ENCODE assay signal across 10 mouse cellular contexts in genomic region chr4:9162374-9162773, GRCm38 (mm10).
"Had no signal": no experiment of that assay in that cellular context is flagged by ENCODE, and none has a peak within 500 bp of the region (broad histone marks: within the 10 kb centered on the region; RNA-seq: fewer than 3 reads in every experiment).

No protein-coding gene starts in this region.

- H3K4me3 ChIP-seq: kidney, embryonic 15.5 days; limb, embryonic 13.5 days; myocyte; stomach, embryonic 15.5 days had no signal

- H3K9ac ChIP-seq: kidney, embryonic 15.5 days; limb, embryonic 13.5 days; liver, embryonic 14.5 days; stomach, embryonic 15.5 days had no signal

- H3K27me3 ChIP-seq: kidney, embryonic 15.5 days; limb, embryonic 13.5 days; stomach, embryonic 15.5 days had no signal

- DNase-seq: kidney, adult 2 months; kidney, postnatal 14 days; left cerebral cortex, postnatal 4 days; lung, adult 18-20 months; thymus, postnatal 4 days had no signal

- H3K36me3 ChIP-seq: kidney, embryonic 15.5 days; limb, embryonic 13.5 days; stomach, embryonic 15.5 days had no signal

- H3K4me2 ChIP-seq: kidney, embryonic 15.5 days; limb, embryonic 13.5 days; stomach, embryonic 15.5 days had no signal

- H3K4me1 ChIP-seq: kidney, embryonic 15.5 days; limb, embryonic 13.5 days; stomach, embryonic 15.5 days had no signal

- H3K27ac ChIP-seq: kidney, embryonic 15.5 days; limb, embryonic 13.5 days; liver, embryonic 14.5 days; stomach, embryonic 15.5 days had no signal

- H3K9me3 ChIP-seq: kidney, embryonic 15.5 days; limb, embryonic 13.5 days; stomach, embryonic 15.5 days had no signal
